Mouse (Mus musculus): ENCODE measurements around the gene Gm20806.
"Not testable (repeated sequence)": the region's sequence is repeated elsewhere in the genome, so short reads cannot be mapped to it uniquely, and the experiment has no call there.

Gm20806 gene

GRCm38 (mm10) chrY:78837956-78838355 is at the start of gene Gm20806:
Gene Gm20806 (minus strand): TSS chrY:78838056.
- not testable (repeated sequence) for DNase-seq (ENCODE audit: low read depth in 1 of 2, low spot score in 2 of 2)
